Mouse (Mus musculus): ENCODE measurements around the gene Shkbp1. TPM values are rescaled to one million over a fixed set of nuclear protein-coding genes. Genes with fewer than 3 reads are reported as not detected.

Gene Shkbp1
- total and polyA plus RNA-seq, 2 experiments from 2014 or later, result 24.1 to 42.7 TPM

- no peak overlapping the region for H3K4me2 ChIP-seq (ENCODE audit: low read depth, low read length, poor library complexity, severe bottlenecking)
- 0 out of 2 replicates have a peak, but pooled peaks cover 3% of the 10 kb centered on the region for H3K36me3 ChIP-seq (ENCODE audit: insufficient read depth, low read length)
- no peaks in the 10 kb centered on the region for H3K9me3 ChIP-seq (ENCODE audit: low read length)
- ATAC-seq (ENCODE audit: low FRiP score), result no peak
- no peaks in the 10 kb centered on the region for H3K4me1 ChIP-seq (ENCODE audit: insufficient read depth, low read length)
- no peak for TF ChIP-seq CTCF (IDR thresholded peaks at IDR 0.05)
- WGBS, result 66% methylated on average over 5 of the region's 5 CpGs
- no peak overlapping the region for H3K9ac ChIP-seq (replicated peaks; ENCODE audit: low read length, poor library complexity, severe bottlenecking)
- no peaks in the 10 kb centered on the region for H3K27me3 ChIP-seq (ENCODE audit: insufficient read depth, low read length)
- H3K27ac ChIP-seq (ENCODE audit: low read depth, low read length), result no peak overlapping the region
- DNase-seq (ENCODE audit: low spot score), result no peak
- H3K4me3 ChIP-seq (ENCODE audit: low read depth, low read length), result no peak overlapping the region
These were observed 28.3 kb upstream of the Shkbp1 start for GRCm38 (mm10) chr7:27384134-27384533.

GRCm38 (mm10) chr7:27383233-27383632, 27.4 kb upstream of the Shkbp1 start:
- H3K9me3 ChIP-seq (ENCODE audit: low read length), result no peaks in the 10 kb centered on the region
- no peak for DNase-seq (ENCODE audit: low spot score)
- H3K27ac ChIP-seq (ENCODE audit: low read depth, low read length), result no peak overlapping the region
- H3K9ac ChIP-seq (replicated peaks; ENCODE audit: low read length, poor library complexity, severe bottlenecking), result no peak overlapping the region
- 71% methylated on average over 1 of the region's 1 CpGs for WGBS
- H3K4me3 ChIP-seq (ENCODE audit: low read depth, low read length), result no peak overlapping the region
- no peaks in the 10 kb centered on the region for H3K27me3 ChIP-seq (ENCODE audit: insufficient read depth, low read length)
- no peak for ATAC-seq (ENCODE audit: low FRiP score)
- H3K4me2 ChIP-seq (ENCODE audit: low read depth, low read length, poor library complexity, severe bottlenecking), result no peak overlapping the region
- no peak for TF ChIP-seq CTCF (IDR thresholded peaks at IDR 0.05)
- no peaks in the 10 kb centered on the region for H3K4me1 ChIP-seq (ENCODE audit: insufficient read depth, low read length)
- 0 out of 2 replicates have a peak, but pooled peaks cover 3% of the 10 kb centered on the region for H3K36me3 ChIP-seq (ENCODE audit: insufficient read depth, low read length)

- TF ChIP-seq CTCF (IDR thresholded peaks at IDR 0.05), result no peak
- no peak for ATAC-seq (ENCODE audit: low FRiP score)
- Histone ChIP-seq H3K27me3 (ENCODE audit: insufficient read depth, low read length) (no peaks in the 10 kb centered on the region), H3K9me3 (ENCODE audit: low read length) (no peaks in the 10 kb centered on the region), H3K9ac (replicated peaks; ENCODE audit: low read length, poor library complexity, severe bottlenecking) (no peak overlapping the region), H3K27ac (ENCODE audit: low read depth, low read length) (no peak overlapping the region), H3K36me3 (ENCODE audit: insufficient read depth, low read length) (no peaks in the 10 kb centered on the region), H3K4me3 (ENCODE audit: low read depth, low read length) (no peak overlapping the region), H3K4me2 (ENCODE audit: low read depth, low read length, poor library complexity, severe bottlenecking) (no peak overlapping the region), H3K4me1 (ENCODE audit: insufficient read depth, low read length) (no peaks in the 10 kb centered on the region)
- WGBS, result 61% methylated on average over 4 of the region's 4 CpGs
- DNase-seq (ENCODE audit: low spot score), result no peak
These were observed 25.7 kb upstream of the Shkbp1 start for GRCm38 (mm10) chr7:27381560-27381959.

GRCm38 (mm10) chr7:27381009-27381408, 25.2 kb upstream of the Shkbp1 start:
- no peak for TF ChIP-seq CTCF (IDR thresholded peaks at IDR 0.05)
- Histone ChIP-seq H3K4me2 (ENCODE audit: low read depth, low read length, poor library complexity, severe bottlenecking) (no peak overlapping the region), H3K27ac (ENCODE audit: low read depth, low read length) (no peak overlapping the region), H3K9ac (replicated peaks; ENCODE audit: low read length, poor library complexity, severe bottlenecking) (no peak overlapping the region), H3K9me3 (ENCODE audit: low read length) (no peaks in the 10 kb centered on the region), H3K36me3 (ENCODE audit: insufficient read depth, low read length) (no peaks in the 10 kb centered on the region), H3K27me3 (ENCODE audit: insufficient read depth, low read length) (peaks cover 2% of the 10 kb centered on the region; the same call in 1 of the 2 replicates), H3K4me3 (ENCODE audit: low read depth, low read length) (no peak overlapping the region), H3K4me1 (ENCODE audit: insufficient read depth, low read length) (no peaks in the 10 kb centered on the region)
- WGBS, result 29% methylated on average over 1 of the region's 1 CpGs
- DNase-seq (ENCODE audit: low spot score), result no peak
- ATAC-seq (ENCODE audit: low FRiP score), result no peak

- 63% methylated on average over 6 of the region's 6 CpGs for WGBS
- no peaks in the 10 kb centered on the region for H3K36me3 ChIP-seq (ENCODE audit: insufficient read depth, low read length)
- DNase-seq (ENCODE audit: low spot score), result no peak
These were observed 24.0 kb upstream of the Shkbp1 start for GRCm38 (mm10) chr7:27379836-27380235.

GRCm38 (mm10) chr7:27378431-27378830, 22.6 kb upstream of the Shkbp1 start:
- peak; percentile 80 for DNase-seq (ENCODE audit: low spot score)

More at GRCm38 (mm10) chr7:27379836-27380235, 24.0 kb upstream of the Shkbp1 start:
- peaks cover 12% of the 10 kb centered on the region for H3K27me3 ChIP-seq (ENCODE audit: insufficient read depth, low read length)
- H3K9me3 ChIP-seq (ENCODE audit: low read length), result no peaks in the 10 kb centered on the region
- H3K9ac ChIP-seq (replicated peaks; ENCODE audit: low read length, poor library complexity, severe bottlenecking), result no peak overlapping the region
- no peak overlapping the region for H3K4me3 ChIP-seq (ENCODE audit: low read depth, low read length)
- ATAC-seq (ENCODE audit: low FRiP score), result no peak
- TF ChIP-seq CTCF (IDR thresholded peaks at IDR 0.05), result no peak
- no peak overlapping the region for H3K4me2 ChIP-seq (ENCODE audit: low read depth, low read length, poor library complexity, severe bottlenecking)
- H3K4me1 ChIP-seq (ENCODE audit: insufficient read depth, low read length), result no peaks in the 10 kb centered on the region
- H3K27ac ChIP-seq (ENCODE audit: low read depth, low read length), result no peak overlapping the region

More at GRCm38 (mm10) chr7:27378431-27378830, 22.6 kb upstream of the Shkbp1 start:
- H3K36me3 ChIP-seq (ENCODE audit: insufficient read depth, low read length), result peaks cover 9% of the 10 kb centered on the region; the same call in 1 of the 2 replicates
- H3K9ac ChIP-seq (replicated peaks; ENCODE audit: low read length, poor library complexity, severe bottlenecking), result no peak overlapping the region
- no peak overlapping the region for H3K27ac ChIP-seq (ENCODE audit: low read depth, low read length)
- no peaks in the 10 kb centered on the region for H3K9me3 ChIP-seq (ENCODE audit: low read length)
- H3K4me2 ChIP-seq (ENCODE audit: low read depth, low read length, poor library complexity, severe bottlenecking), result no peak overlapping the region
- no peak overlapping the region for H3K4me3 ChIP-seq (ENCODE audit: low read depth, low read length)
- peaks cover 24% of the 10 kb centered on the region for H3K27me3 ChIP-seq (ENCODE audit: insufficient read depth, low read length)
- WGBS, result 27% methylated on average over 4 of the region's 4 CpGs
- no peaks in the 10 kb centered on the region for H3K4me1 ChIP-seq (ENCODE audit: insufficient read depth, low read length)
- ATAC-seq (ENCODE audit: low FRiP score), result no peak
- peak; percentile 78 for TF ChIP-seq CTCF (IDR thresholded peaks at IDR 0.05)
